Mouse (Mus musculus) intestine, embryonic 16.5 days (tissue): ENCODE measurements at regions not wholly inside any gene's neighbourhood (a gene's known extent, or its start where the extent isn't known, plus 50 kb on each side); places are given as distances from the start of the nearest gene placed in this dataset.

Experiments
- ATAC-seq: fragments of 200-750 bp; cut with Nextera tagmentation; 2 replicates; pipeline ENCODE4 v1.8.0; 2017; ENCODE audit warnings: moderate TSS enrichment, moderate library complexity
- H3K27ac ChIP-seq: fragments of 300-500 bp; sonication (generic); 2 replicates; pipeline ENCODE4 v1.5.1; 2014; ENCODE audit warnings: mild to moderate bottlenecking, low read length
- H3K27me3 ChIP-seq: fragments of 300-500 bp; sonication (generic); replicated peaks from 2 replicates; pipeline ENCODE4 v1.6.1; 2014; ENCODE audit warnings: low read length, control low read depth, mixed read lengths; ENCODE audit not compliant: control insufficient read depth, insufficient read depth
- H3K36me3 ChIP-seq: fragments of 300-500 bp; sonication (generic); 2 replicates; pipeline ENCODE4 v1.6.1; 2014; ENCODE audit warnings: low read length, control low read depth; ENCODE audit not compliant: control insufficient read depth, insufficient read depth
- H3K4me1 ChIP-seq: fragments of 300-500 bp; sonication (generic); 2 replicates; pipeline ENCODE4 v1.6.1; 2014; ENCODE audit warnings: low read length, control low read depth, mixed read lengths; ENCODE audit not compliant: control insufficient read depth, insufficient read depth
- H3K4me2 ChIP-seq: fragments of 300-500 bp; sonication (generic); 2 replicates; pipeline ENCODE4 v1.6.1; 2014; ENCODE audit warnings: low read depth, low read length, control low read depth
- H3K4me3 ChIP-seq: fragments of 300-500 bp; sonication (generic); 2 replicates; pipeline ENCODE4 v1.5.1; 2014; ENCODE audit warnings: mild to moderate bottlenecking, low read length
- H3K9ac ChIP-seq: fragments of 300-500 bp; sonication (generic); 2 replicates; pipeline ENCODE4 v1.6.1; 2014; ENCODE audit warnings: low read depth, low read length
- H3K9me3 ChIP-seq: fragments of 300-500 bp; sonication (generic); 2 replicates; pipeline ENCODE4 v1.6.1; 2016; ENCODE audit warnings: low read length, control low read depth; ENCODE audit not compliant: control insufficient read depth
- WGBS: fragments of 180-500 bp; shearing (Covaris S2); extraction: QIAGEN DNeasy Blood & Tissue Kit; methylation state at CpG from one replicate; pipeline ENCODE4 v1.1.7; 2014; 5-methylcytosine and 5-hydroxymethylcytosine counted together

GRCm38 (mm10) chr1:89207306-89207705 lies 137.1 kb downstream of the Sh3bp4 start:
- no peaks in the 10 kb centered on the region for H3K27me3 ChIP-seq
- no peaks in the 10 kb centered on the region for H3K4me1 ChIP-seq
- ATAC-seq: no peak
- H3K27ac ChIP-seq: no peak overlapping the region
- no peak overlapping the region for H3K4me2 ChIP-seq
- H3K36me3 ChIP-seq: no peaks in the 10 kb centered on the region
- 3% methylated on average over 1 of the region's 1 CpGs for WGBS
- no peak overlapping the region for H3K4me3 ChIP-seq
- no peaks in the 10 kb centered on the region for H3K9me3 ChIP-seq
- H3K9ac ChIP-seq: no peak overlapping the region

GRCm38 (mm10) chr1:89211116-89211515 lies 140.9 kb downstream of the Sh3bp4 start:
- no peaks in the 10 kb centered on the region for H3K27me3 ChIP-seq
- H3K9ac ChIP-seq: no peak overlapping the region
- no peak overlapping the region for H3K4me2 ChIP-seq
- no peaks in the 10 kb centered on the region for H3K4me1 ChIP-seq
- H3K27ac ChIP-seq: no peak overlapping the region
- H3K36me3 ChIP-seq: no peaks in the 10 kb centered on the region
- no peaks in the 10 kb centered on the region for H3K9me3 ChIP-seq
- WGBS: 88% methylated on average over 6 of the region's 6 CpGs
- H3K4me3 ChIP-seq: no peak overlapping the region
- ATAC-seq: no peak

GRCm38 (mm10) chr1:89228426-89228825 lies 158.2 kb downstream of the Sh3bp4 start:
- H3K9ac ChIP-seq: no peak overlapping the region
- H3K9me3 ChIP-seq: no peaks in the 10 kb centered on the region
- H3K4me2 ChIP-seq: no peak overlapping the region
- H3K4me1 ChIP-seq: no peaks in the 10 kb centered on the region
- H3K4me3 ChIP-seq: no peak overlapping the region
- WGBS: 58% methylated on average over 5 of the region's 5 CpGs
- no peaks in the 10 kb centered on the region for H3K36me3 ChIP-seq
- H3K27ac ChIP-seq: no peak overlapping the region
- ATAC-seq: no peak
- H3K27me3 ChIP-seq: no peaks in the 10 kb centered on the region

GRCm38 (mm10) chr1:89231756-89232155 lies 161.5 kb downstream of the Sh3bp4 start:
- Histone ChIP-seq H3K27ac (no peak overlapping the region), H3K27me3 (no peaks in the 10 kb centered on the region), H3K4me3 (no peak overlapping the region), H3K9me3 (no peaks in the 10 kb centered on the region), H3K4me1 (0 out of 2 replicates have a peak, but pooled peaks cover 2% of the 10 kb centered on the region), H3K9ac (no peak overlapping the region), H3K4me2 (no peak overlapping the region), H3K36me3 (no peaks in the 10 kb centered on the region)
- WGBS: 88% methylated on average over 6 of the region's 6 CpGs
- ATAC-seq: no peak

GRCm38 (mm10) chr1:89232391-89232790 lies 162.2 kb downstream of the Sh3bp4 start:
- no peak overlapping the region for H3K4me2 ChIP-seq
- WGBS: 67% methylated on average over 5 of the region's 5 CpGs

GRCm38 (mm10) chr1:89234895-89235294 lies 164.7 kb downstream of the Sh3bp4 start:
- ATAC-seq: no peak
- Histone ChIP-seq H3K4me3 (no peak overlapping the region), H3K9me3 (no peaks in the 10 kb centered on the region), H3K4me2 (no peak overlapping the region), H3K36me3 (no peaks in the 10 kb centered on the region), H3K9ac (no peak overlapping the region), H3K4me1 (0 out of 2 replicates have a peak, but pooled peaks cover 2% of the 10 kb centered on the region), H3K27ac (no peak overlapping the region), H3K27me3 (no peaks in the 10 kb centered on the region)
- WGBS: 64% methylated on average over 8 of the region's 8 CpGs

More at GRCm38 (mm10) chr1:89232391-89232790, 162.2 kb downstream of the Sh3bp4 start:
- Histone ChIP-seq H3K4me3 (no peak overlapping the region), H3K9ac (no peak overlapping the region), H3K27me3 (no peaks in the 10 kb centered on the region), H3K9me3 (no peaks in the 10 kb centered on the region), H3K4me1 (0 out of 2 replicates have a peak, but pooled peaks cover 2% of the 10 kb centered on the region), H3K36me3 (no peaks in the 10 kb centered on the region), H3K27ac (no peak overlapping the region)
- no peak for ATAC-seq

- no peak overlapping the region for H3K4me3 ChIP-seq
- H3K9me3 ChIP-seq: no peaks in the 10 kb centered on the region
- no peak overlapping the region for H3K9ac ChIP-seq
- no peak overlapping the region for H3K4me2 ChIP-seq
- WGBS: 51% methylated on average over 3 of the region's 3 CpGs
- no peak overlapping the region for H3K27ac ChIP-seq
- H3K27me3 ChIP-seq: no peaks in the 10 kb centered on the region
- 0 out of 2 replicates have a peak, but pooled peaks cover 2% of the 10 kb centered on the region for H3K4me1 ChIP-seq
- no peak; the same call in 1 of the 2 replicates for ATAC-seq
- no peaks in the 10 kb centered on the region for H3K36me3 ChIP-seq
Observed at GRCm38 (mm10) chr1:89235296-89235695, 165.1 kb downstream of the Sh3bp4 start.

- H3K4me2 ChIP-seq: no peak overlapping the region
- no peak overlapping the region for H3K4me3 ChIP-seq
- no peaks in the 10 kb centered on the region for H3K27me3 ChIP-seq
- H3K27ac ChIP-seq: no peak overlapping the region
- 64% methylated on average over 5 of the region's 5 CpGs for WGBS
- ATAC-seq: no peak
- H3K36me3 ChIP-seq: no peaks in the 10 kb centered on the region
- H3K4me1 ChIP-seq: 0 out of 2 replicates have a peak, but pooled peaks cover 2% of the 10 kb centered on the region
- H3K9ac ChIP-seq: no peak overlapping the region
- H3K9me3 ChIP-seq: no peaks in the 10 kb centered on the region
Observed at GRCm38 (mm10) chr1:89237696-89238095, 167.5 kb downstream of the Sh3bp4 start.

GRCm38 (mm10) chr1:89244598-89244997 lies 174.4 kb downstream of the Sh3bp4 start:
- H3K4me1 ChIP-seq: 0 out of 2 replicates have a peak, but pooled peaks cover 2% of the 10 kb centered on the region
- H3K4me3 ChIP-seq: no peak overlapping the region
- H3K27me3 ChIP-seq: no peaks in the 10 kb centered on the region
- no peaks in the 10 kb centered on the region for H3K36me3 ChIP-seq
- H3K9ac ChIP-seq: no peak overlapping the region
- ATAC-seq: no peak
- 0 out of 2 replicates have a peak, but pooled peaks cover 2% of the 10 kb centered on the region for H3K9me3 ChIP-seq
- 75% methylated on average over 8 of the region's 8 CpGs for WGBS
- no peak overlapping the region for H3K4me2 ChIP-seq
- no peak overlapping the region for H3K27ac ChIP-seq
